Mouse (Mus musculus): ENCODE results near the gene Otoa. TPM values are rescaled to one million over a fixed set of nuclear protein-coding genes. Genes with fewer than 3 reads are reported as not detected.

The Otoa gene
- polyA plus RNA-seq, 1 experiment from 2014 or later: 0.09 TPM

DNA sequence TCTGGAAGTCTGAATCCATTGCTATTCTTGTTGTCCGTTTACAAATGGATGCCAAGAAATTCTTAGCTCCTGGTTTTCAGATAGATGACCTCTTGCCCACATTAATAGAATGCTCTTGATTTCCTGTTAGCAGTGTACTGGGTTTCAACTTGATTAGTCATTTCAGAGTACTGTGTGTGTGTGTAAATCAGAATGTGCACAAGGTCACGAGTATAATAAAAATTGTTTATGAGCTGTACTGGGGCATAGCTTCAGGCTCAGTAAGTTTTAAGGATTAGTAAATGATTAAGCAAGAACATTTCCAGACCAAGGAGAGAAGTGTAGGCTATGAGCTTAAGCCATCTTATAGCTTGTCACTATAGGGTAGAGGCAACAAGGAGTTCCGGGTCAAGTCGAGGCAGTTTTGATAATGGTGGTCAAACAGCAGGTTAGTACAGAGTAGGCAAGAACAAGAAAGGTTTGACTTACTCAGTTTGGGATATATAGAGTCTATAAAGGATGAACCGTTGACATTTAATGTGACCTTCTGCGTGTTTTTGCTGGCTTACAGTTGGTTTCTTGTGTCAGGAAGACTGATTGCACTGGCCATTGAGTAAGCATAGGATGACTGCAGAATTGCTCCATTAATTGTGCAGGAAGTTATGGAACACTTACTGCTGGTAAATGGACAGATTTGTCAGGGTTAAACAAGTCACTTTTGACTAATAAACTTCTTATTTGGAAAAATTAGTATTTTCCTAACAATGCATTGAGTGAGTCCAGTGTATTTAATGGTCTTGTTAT is 35.6 kb upstream of the Otoa start:
- Histone ChIP-seq H3K27ac (ENCODE audit: low read depth, low read length) (no peak overlapping the region), H3K27me3 (ENCODE audit: control insufficient read depth, insufficient read depth, low read length) (no peaks in the 10 kb centered on the region), H3K4me3 (ENCODE audit: low read depth, low read length) (no peak overlapping the region), H3K36me3 (ENCODE audit: control insufficient read depth, insufficient read depth, low read length) (no peaks in the 10 kb centered on the region), H3K4me1 (ENCODE audit: control insufficient read depth, insufficient read depth, low read length) (peaks cover 2% of the 10 kb centered on the region; the same call in 1 of the 2 replicates), H3K9me3 (ENCODE audit: control insufficient read depth, low read length) (no peaks in the 10 kb centered on the region), H3K4me2 (ENCODE audit: low read depth, low read length) (no peak overlapping the region), H3K9ac (replicated peaks; ENCODE audit: low read depth, low read length) (no peak overlapping the region)
- no peak for ATAC-seq (ENCODE audit: low read depth)
- whole genome bisulfite sequencing: 90% methylated on average over 6 of the region's 6 CpGs

DNA sequence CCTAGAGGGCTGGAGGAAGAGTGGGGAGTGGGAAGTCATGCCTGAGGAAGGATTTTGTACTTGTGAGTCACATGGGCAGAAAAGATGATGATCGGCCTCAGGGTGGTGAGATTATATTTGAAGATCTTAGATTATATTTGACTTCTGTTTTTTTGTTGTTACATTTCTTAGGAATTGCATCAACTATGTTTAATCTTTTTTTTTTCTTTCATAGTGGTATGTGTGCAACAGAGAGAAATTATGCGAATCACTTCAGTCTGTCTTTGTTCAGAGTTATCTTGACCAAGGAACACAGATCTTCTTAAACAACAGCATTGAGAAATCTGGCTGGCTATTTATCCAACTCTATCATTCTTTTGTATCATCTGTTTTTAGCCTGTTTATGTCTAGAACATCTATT is 33.8 kb upstream of the Otoa start:
- 95% methylated on average over 2 of the region's 2 CpGs for WGBS
- no peak overlapping the region for H3K4me2 ChIP-seq (ENCODE audit: low read depth, low read length)
- peaks cover under 1% of the 10 kb centered on the region; the same call in 1 of the 2 replicates for H3K36me3 ChIP-seq (ENCODE audit: control insufficient read depth, insufficient read depth, low read length)
- no peaks in the 10 kb centered on the region for H3K27me3 ChIP-seq (ENCODE audit: control insufficient read depth, insufficient read depth, low read length)
- no peaks in the 10 kb centered on the region for H3K4me1 ChIP-seq (ENCODE audit: control insufficient read depth, insufficient read depth, low read length)
- H3K27ac ChIP-seq (ENCODE audit: low read depth, low read length): no peak overlapping the region
- H3K9me3 ChIP-seq (ENCODE audit: control insufficient read depth, low read length): no peaks in the 10 kb centered on the region
- H3K9ac ChIP-seq (replicated peaks; ENCODE audit: low read depth, low read length): no peak overlapping the region
- no peak overlapping the region for H3K4me3 ChIP-seq (ENCODE audit: low read depth, low read length)
- ATAC-seq (ENCODE audit: low read depth): no peak

DNA sequence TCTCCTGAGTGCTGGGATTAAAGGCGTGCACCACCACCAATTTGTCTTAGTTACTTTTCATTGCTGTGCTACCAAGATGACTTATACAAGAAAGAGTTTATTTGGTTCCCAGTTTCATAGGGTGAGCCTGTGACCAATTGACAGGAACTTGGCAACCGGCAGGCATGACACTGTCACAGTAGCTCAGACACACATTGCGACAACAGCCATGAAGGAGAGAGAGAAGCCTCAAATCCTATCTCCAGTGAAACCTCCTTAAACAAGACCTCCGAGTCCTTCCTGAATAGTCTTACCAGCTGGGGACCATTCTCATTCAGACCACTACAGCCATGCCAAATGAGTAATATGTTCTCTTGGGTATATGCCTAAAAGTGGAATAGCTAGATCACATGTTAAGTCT is 28.4 kb upstream of the Otoa start:
- ATAC-seq (ENCODE audit: low read depth): no peak
- 91% methylated on average over 4 of the region's 4 CpGs for WGBS
- Histone ChIP-seq H3K9ac (replicated peaks; ENCODE audit: low read depth, low read length) (no peak overlapping the region), H3K27me3 (ENCODE audit: control insufficient read depth, insufficient read depth, low read length) (no peaks in the 10 kb centered on the region), H3K4me2 (ENCODE audit: low read depth, low read length) (no peak overlapping the region), H3K4me1 (ENCODE audit: control insufficient read depth, insufficient read depth, low read length) (no peaks in the 10 kb centered on the region), H3K4me3 (ENCODE audit: low read depth, low read length) (no peak overlapping the region), H3K9me3 (ENCODE audit: control insufficient read depth, low read length) (no peaks in the 10 kb centered on the region), H3K27ac (ENCODE audit: low read depth, low read length) (no peak overlapping the region), H3K36me3 (ENCODE audit: control insufficient read depth, insufficient read depth, low read length) (peaks cover 4% of the 10 kb centered on the region; the same call in 1 of the 2 replicates)

DNA sequence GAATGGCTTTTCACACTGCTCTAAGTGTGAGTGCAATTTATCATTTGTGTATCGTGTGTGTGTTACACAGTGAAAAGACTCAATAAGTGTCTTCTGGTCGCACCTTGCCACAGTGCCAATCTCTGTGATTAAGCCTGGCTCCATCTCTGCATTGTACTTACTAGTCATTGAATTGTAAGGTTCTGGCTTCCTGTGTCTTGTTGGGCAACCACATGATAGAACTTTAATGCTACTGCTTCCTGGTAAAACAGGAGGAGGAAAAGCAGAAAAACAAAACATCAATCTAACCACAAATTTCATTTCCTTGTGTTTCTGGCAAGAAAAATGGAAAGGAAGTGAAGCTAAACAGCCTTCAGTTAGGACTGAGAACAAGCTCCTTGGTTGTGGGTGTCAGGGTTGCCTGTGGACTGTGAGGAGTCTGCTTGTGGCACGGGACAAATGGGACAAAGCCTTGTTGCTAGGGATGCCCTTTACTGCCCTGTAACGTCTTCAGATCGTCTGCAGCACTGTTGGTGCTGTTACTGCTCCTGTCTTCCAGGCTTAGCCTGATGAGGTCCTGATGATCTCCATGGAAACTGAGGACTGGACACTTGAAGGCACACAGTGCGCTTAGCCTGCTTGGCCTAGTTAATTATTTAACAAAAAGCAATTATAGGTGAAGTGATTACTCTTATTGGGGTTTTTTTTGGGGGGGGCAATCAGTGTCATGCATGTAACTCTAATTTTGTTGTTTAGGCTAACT is 21.8 kb upstream of the Otoa start:
- peak; percentile 54; the same call in 1 of the 2 replicates for ATAC-seq (ENCODE audit: low read depth)
- Histone ChIP-seq H3K36me3 (ENCODE audit: control insufficient read depth, insufficient read depth, low read length) (peaks cover 4% of the 10 kb centered on the region), H3K9ac (replicated peaks; ENCODE audit: low read depth, low read length) (no peak overlapping the region), H3K4me1 (ENCODE audit: control insufficient read depth, insufficient read depth, low read length) (no peaks in the 10 kb centered on the region), H3K27me3 (ENCODE audit: control insufficient read depth, insufficient read depth, low read length) (no peaks in the 10 kb centered on the region), H3K9me3 (ENCODE audit: control insufficient read depth, low read length) (no peaks in the 10 kb centered on the region), H3K4me2 (ENCODE audit: low read depth, low read length) (no peak overlapping the region), H3K27ac (ENCODE audit: low read depth, low read length) (no peak overlapping the region), H3K4me3 (ENCODE audit: low read depth, low read length) (no peak overlapping the region)
- 48% methylated on average over 6 of the region's 6 CpGs for WGBS

DNA sequence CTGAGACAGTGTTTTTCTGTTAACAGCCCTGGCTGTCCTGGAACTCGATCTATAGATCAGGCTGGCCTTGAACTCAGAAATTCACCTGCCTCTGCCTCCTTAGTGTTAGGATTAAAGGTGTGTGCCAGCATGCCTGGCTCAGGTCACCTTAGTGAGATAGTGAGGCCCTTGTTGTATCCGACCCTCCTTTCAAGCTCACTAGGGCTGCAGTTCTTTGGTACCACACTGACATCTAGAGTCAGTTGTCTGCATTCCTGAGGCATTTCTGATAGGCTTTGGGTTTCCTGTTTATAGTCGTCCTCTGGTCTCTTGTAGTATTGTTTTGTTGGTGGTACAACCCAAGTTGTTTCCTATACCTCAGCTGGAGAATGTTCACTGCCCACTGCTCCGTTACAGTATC is 17.1 kb upstream of the Otoa start:
- no peak for ATAC-seq (ENCODE audit: low read depth)

DNA sequence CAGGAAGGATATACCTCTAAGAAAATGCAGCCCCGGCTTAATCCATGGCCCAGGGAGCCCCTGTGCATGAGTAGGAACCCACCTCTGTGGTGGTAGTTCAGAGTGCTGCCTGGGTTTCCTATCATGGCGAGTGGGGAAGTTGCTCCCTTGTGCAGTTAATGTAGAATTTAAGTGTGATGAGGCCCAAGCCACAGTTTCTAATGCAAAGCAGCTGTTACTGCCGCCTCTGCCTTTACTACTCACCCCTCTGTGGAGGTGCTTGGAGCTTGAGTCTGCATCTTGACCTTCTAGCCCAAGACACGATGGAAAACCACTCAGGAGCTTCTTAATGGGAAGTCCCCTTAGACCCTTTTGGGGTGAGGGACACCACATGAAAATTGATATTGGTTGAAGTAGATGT is 10.2 kb upstream of the Otoa start:
- ATAC-seq (ENCODE audit: low read depth): no peak
- 95% methylated on average over 4 of the region's 4 CpGs for WGBS

More for the DNA sequence above, 17.1 kb upstream of the Otoa start:
- Histone ChIP-seq H3K36me3 (ENCODE audit: control insufficient read depth, insufficient read depth, low read length) (no peaks in the 10 kb centered on the region), H3K9me3 (ENCODE audit: control insufficient read depth, low read length) (no peaks in the 10 kb centered on the region), H3K4me1 (ENCODE audit: control insufficient read depth, insufficient read depth, low read length) (no peaks in the 10 kb centered on the region), H3K27me3 (ENCODE audit: control insufficient read depth, insufficient read depth, low read length) (no peaks in the 10 kb centered on the region), H3K27ac (ENCODE audit: low read depth, low read length) (no peak overlapping the region), H3K9ac (replicated peaks; ENCODE audit: low read depth, low read length) (no peak overlapping the region), H3K4me3 (ENCODE audit: low read depth, low read length) (no peak overlapping the region), H3K4me2 (ENCODE audit: low read depth, low read length) (no peak overlapping the region)
- WGBS: 67% methylated on average over 4 of the region's 4 CpGs

DNA sequence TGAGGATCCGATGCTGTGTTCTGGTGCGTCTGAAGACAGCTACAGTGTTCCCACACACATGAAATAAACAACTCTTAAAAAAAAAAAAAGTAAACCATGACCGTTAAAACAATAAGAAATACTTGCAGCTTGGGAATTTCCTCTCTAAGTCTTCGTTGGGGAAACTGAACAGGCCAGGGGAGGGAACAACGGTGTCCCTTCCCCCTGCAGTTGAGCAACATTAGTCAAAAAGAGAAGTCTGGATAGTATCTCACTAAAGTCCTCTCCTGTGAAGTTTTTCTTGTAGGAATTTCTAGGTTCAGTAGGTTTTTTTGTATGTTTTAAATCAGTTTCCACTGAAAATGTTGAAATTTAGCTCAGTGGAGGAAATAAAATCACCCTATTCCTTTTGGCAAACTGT is 8.9 kb upstream of the Otoa start:
- peaks cover 12% of the 10 kb centered on the region; the same call in 1 of the 2 replicates for H3K36me3 ChIP-seq (ENCODE audit: control insufficient read depth, insufficient read depth, low read length)
- no peak overlapping the region for H3K4me3 ChIP-seq (ENCODE audit: low read depth, low read length)
- no peak for ATAC-seq (ENCODE audit: low read depth)
- H3K27ac ChIP-seq (ENCODE audit: low read depth, low read length): no peak overlapping the region
- H3K27me3 ChIP-seq (ENCODE audit: control insufficient read depth, insufficient read depth, low read length): no peaks in the 10 kb centered on the region
- WGBS: 89% methylated on average over 5 of the region's 5 CpGs
- no peaks in the 10 kb centered on the region for H3K9me3 ChIP-seq (ENCODE audit: control insufficient read depth, low read length)
- H3K4me1 ChIP-seq (ENCODE audit: control insufficient read depth, insufficient read depth, low read length): no peaks in the 10 kb centered on the region
- H3K4me2 ChIP-seq (ENCODE audit: low read depth, low read length): no peak overlapping the region
- no peak overlapping the region for H3K9ac ChIP-seq (replicated peaks; ENCODE audit: low read depth, low read length)

More for the DNA sequence above, 10.2 kb upstream of the Otoa start:
- no peaks in the 10 kb centered on the region for H3K9me3 ChIP-seq (ENCODE audit: control insufficient read depth, low read length)
- H3K9ac ChIP-seq (replicated peaks; ENCODE audit: low read depth, low read length): no peak overlapping the region
- H3K27ac ChIP-seq (ENCODE audit: low read depth, low read length): no peak overlapping the region
- no peaks in the 10 kb centered on the region for H3K27me3 ChIP-seq (ENCODE audit: control insufficient read depth, insufficient read depth, low read length)
- H3K36me3 ChIP-seq (ENCODE audit: control insufficient read depth, insufficient read depth, low read length): peaks cover 3% of the 10 kb centered on the region; the same call in 1 of the 2 replicates
- H3K4me3 ChIP-seq (ENCODE audit: low read depth, low read length): no peak overlapping the region
- no peak overlapping the region for H3K4me2 ChIP-seq (ENCODE audit: low read depth, low read length)
- H3K4me1 ChIP-seq (ENCODE audit: control insufficient read depth, insufficient read depth, low read length): no peaks in the 10 kb centered on the region

DNA sequence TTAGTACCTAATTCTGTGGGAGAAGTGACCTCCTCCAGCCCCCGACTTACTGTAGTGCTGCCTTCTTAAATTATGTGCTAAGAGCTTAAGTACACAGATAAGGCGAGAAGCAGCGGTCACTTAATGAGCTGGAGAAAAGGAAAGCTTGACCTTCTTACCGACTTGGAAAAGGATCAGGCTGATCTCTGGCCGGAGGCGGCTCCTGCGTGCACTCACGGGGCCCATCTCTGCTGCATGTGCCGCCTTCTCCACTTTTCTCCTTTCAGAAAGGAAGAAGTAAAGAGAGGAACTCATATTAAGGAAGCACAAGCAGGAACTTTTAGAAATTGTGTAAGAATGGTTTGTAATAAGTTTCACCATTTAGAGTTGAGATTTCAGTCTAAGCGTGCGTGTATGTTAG is 7.2 kb upstream of the Otoa start, which contains the start of gene Igsf6:
TSS of gene Igsf6 (minus strand) at position 292 of the 400 bp plus-strand sequence.
- 86% methylated on average over 11 of the region's 11 CpGs for WGBS
- ATAC-seq (ENCODE audit: low read depth): no peak

More for the DNA sequence above, 7.2 kb upstream of the Otoa start, which contains the start of gene Igsf6:
- Histone ChIP-seq H3K9me3 (ENCODE audit: control insufficient read depth, low read length) (no peaks in the 10 kb centered on the region), H3K4me3 (ENCODE audit: low read depth, low read length) (no peak within 1 kb of the TSS), H3K9ac (replicated peaks; ENCODE audit: low read depth, low read length) (no peak within 1 kb of the TSS), H3K27me3 (ENCODE audit: control insufficient read depth, insufficient read depth, low read length) (no peaks in the 10 kb centered on the region), H3K36me3 (ENCODE audit: control insufficient read depth, insufficient read depth, low read length) (peaks cover 12% of the 10 kb centered on the region; the same call in 1 of the 2 replicates), H3K4me2 (ENCODE audit: low read depth, low read length) (no peak within 1 kb of the TSS), H3K4me1 (ENCODE audit: control insufficient read depth, insufficient read depth, low read length) (no peaks in the 10 kb centered on the region), H3K27ac (ENCODE audit: low read depth, low read length) (no peak within 1 kb of the TSS)

Measured in neural tube, embryonic 14.5 days (tissue).